ENCODE assay signal across 8 mouse cellular contexts in the genomic region with DNA sequence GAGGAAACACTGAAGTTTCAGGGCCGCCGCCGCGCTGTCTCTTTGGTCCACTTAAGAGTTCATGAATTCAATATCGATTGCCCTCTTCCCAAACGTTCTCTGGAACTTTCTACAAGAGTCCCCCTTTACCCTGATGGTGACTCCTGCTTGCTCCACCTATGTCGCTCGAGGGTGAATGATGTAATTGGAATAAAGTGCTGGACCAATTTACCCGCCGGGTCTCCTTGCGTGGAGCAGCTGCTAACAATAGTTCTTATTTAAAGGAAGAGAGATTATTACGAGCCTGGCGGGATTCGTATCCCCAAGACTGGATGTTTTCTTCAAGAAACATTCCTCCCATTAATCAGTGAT. TPM values are rescaled to one million over a fixed set of nuclear protein-coding genes. Genes with fewer than 3 reads are reported as not detected.
A peak's percentile ranks its signal among the peaks of the same experiment; 100 is the strongest.
DNase-seq lines count a peak whose midpoint lies in the region; ATAC-seq and TF ChIP-seq lines count a peak whose summit lies in the region.

A gene (minus strand): TSS at position 135 of the 351 bp plus-strand sequence.

- peak within 1 kb of the TSS; percentile 57 for H3K4me2 ChIP-seq in lung, postnatal 0 days (replicated peaks; ENCODE audit: low read depth, low read length)
- peak within 1 kb of the TSS; percentile 60 for H3K4me2 ChIP-seq in embryonic facial prominence, embryonic 15.5 days (replicated peaks)
- peak within 1 kb of the TSS; percentile 60 for H3K4me2 ChIP-seq in heart, postnatal 0 days (ENCODE audit: low read depth, low read length)
- peak within 1 kb of the TSS; percentile 77 for H3K4me2 ChIP-seq in neural tube, embryonic 15.5 days

- H3K9me3 ChIP-seq in lung, postnatal 0 days (ENCODE audit: low read length), result no peaks in the 10 kb centered on the region
- H3K9me3 ChIP-seq in embryonic facial prominence, embryonic 15.5 days (replicated peaks), result no peaks in the 10 kb centered on the region
- H3K9me3 ChIP-seq in heart, postnatal 0 days (replicated peaks; ENCODE audit: control insufficient read depth, low read length), result no peaks in the 10 kb centered on the region
- no peaks in the 10 kb centered on the region for H3K9me3 ChIP-seq in limb, embryonic 10.5 days (replicated peaks)
- H3K9me3 ChIP-seq in neural tube, embryonic 15.5 days (replicated peaks), result no peaks in the 10 kb centered on the region

- peak within 1 kb of the TSS; percentile 100 for H3K9ac ChIP-seq in lung, postnatal 0 days (replicated peaks; ENCODE audit: low read depth)
- H3K9ac ChIP-seq in embryonic facial prominence, embryonic 15.5 days, result peak within 1 kb of the TSS; percentile 100
- peak within 1 kb of the TSS; percentile 100 for H3K9ac ChIP-seq in heart, postnatal 0 days (replicated peaks; ENCODE audit: low read depth, low read length)
- H3K9ac ChIP-seq in neural tube, embryonic 15.5 days (replicated peaks), result peak within 1 kb of the TSS; percentile 80

- peak within 1 kb of the TSS; percentile 93 for H3K4me3 ChIP-seq in lung, postnatal 0 days (ENCODE audit: low read depth, low read length)
- peak within 1 kb of the TSS; percentile 95 for H3K4me3 ChIP-seq in embryonic facial prominence, embryonic 15.5 days (replicated peaks)
- peak within 1 kb of the TSS; percentile 96 for H3K4me3 ChIP-seq in heart, postnatal 0 days (ENCODE audit: low read depth, low read length)
- peak within 1 kb of the TSS; percentile 91 for H3K4me3 ChIP-seq in limb, embryonic 10.5 days
- peak within 1 kb of the TSS; percentile 99 for H3K4me3 ChIP-seq in neural tube, embryonic 15.5 days (replicated peaks)

- H3K27ac ChIP-seq in lung, postnatal 0 days (ENCODE audit: low read length), result peak within 1 kb of the TSS; percentile 100
- H3K27ac ChIP-seq in embryonic facial prominence, embryonic 15.5 days (replicated peaks), result peak within 1 kb of the TSS; percentile 100
- peak within 1 kb of the TSS; percentile 100 for H3K27ac ChIP-seq in heart, postnatal 0 days (ENCODE audit: low read depth)
- peak within 1 kb of the TSS; percentile 100 for H3K27ac ChIP-seq in limb, embryonic 10.5 days
- H3K27ac ChIP-seq in neural tube, embryonic 15.5 days (replicated peaks), result peak within 1 kb of the TSS; percentile 98

- no peak for DNase-seq in lung, postnatal 0 days (ENCODE audit: low spot score)
- DNase-seq in lung, adult 18-20 months, result no peak
- DNase-seq in heart, postnatal 0 days (ENCODE audit: low spot score), result no peak
- no peak for DNase-seq in limb, embryonic 10.5 days (ENCODE audit: low spot score)
- DNase-seq in urinary bladder, postnatal 4 days (ENCODE audit: low spot score in 2 of 2), result no peak
- DNase-seq in thymus, postnatal 4 days, result no peak

- H3K36me3 ChIP-seq in lung, postnatal 0 days (ENCODE audit: insufficient read depth, low read length), result no peaks in the 10 kb centered on the region
- H3K36me3 ChIP-seq in embryonic facial prominence, embryonic 15.5 days, result no peaks in the 10 kb centered on the region
- no peaks in the 10 kb centered on the region for H3K36me3 ChIP-seq in heart, postnatal 0 days (replicated peaks; ENCODE audit: control insufficient read depth, insufficient read depth, low read length)
- H3K36me3 ChIP-seq in limb, embryonic 10.5 days, result peaks cover 8% of the 10 kb centered on the region; the same call in 1 of the 2 replicates
- H3K36me3 ChIP-seq in neural tube, embryonic 15.5 days, result no peaks in the 10 kb centered on the region

- ATAC-seq in lung, postnatal 0 days, result peak; percentile 48
- peak; percentile 16; the same call in 1 of the 2 replicates for ATAC-seq in embryonic facial prominence, embryonic 15.5 days (ENCODE audit: insufficient number of reproducible peaks, low FRiP score, low TSS enrichment, low read depth)
- peak; percentile 30 for ATAC-seq in heart, postnatal 0 days (ENCODE audit: insufficient read depth, low read depth)
- ATAC-seq in neural tube, embryonic 15.5 days (ENCODE audit: low FRiP score), result peak; percentile 36; the same call in 1 of the 2 replicates

- no peak for TF ChIP-seq CTCF in lung, postnatal 0 days (IDR thresholded peaks at IDR 0.05)
- TF ChIP-seq CTCF in heart, postnatal 0 days (IDR thresholded peaks at IDR 0.05; ENCODE audit: low read depth), result no peak

- 1% methylated on average over 14 of the region's 14 CpGs for WGBS in lung, postnatal 0 days
- WGBS in embryonic facial prominence, embryonic 15.5 days, result under 1% methylated on average over 14 of the region's 14 CpGs
- WGBS in heart, postnatal 0 days, result 1% methylated on average over 14 of the region's 14 CpGs
- 11% methylated on average over 14 of the region's 14 CpGs for WGBS in limb, embryonic 10.5 days
- 10% methylated on average over 14 of the region's 14 CpGs for WGBS in neural tube, embryonic 15.5 days

- H3K4me1 ChIP-seq in lung, postnatal 0 days (ENCODE audit: insufficient read depth, low read depth, low read length), result peaks cover 8% of the 10 kb centered on the region; the same call in 1 of the 2 replicates
- H3K4me1 ChIP-seq in embryonic facial prominence, embryonic 15.5 days, result peaks cover 30% of the 10 kb centered on the region
- peaks cover 32% of the 10 kb centered on the region; the same call in 1 of the 2 replicates for H3K4me1 ChIP-seq in heart, postnatal 0 days (ENCODE audit: control insufficient read depth, insufficient read depth)
- peaks cover 34% of the 10 kb centered on the region for H3K4me1 ChIP-seq in limb, embryonic 10.5 days
- peaks cover 26% of the 10 kb centered on the region for H3K4me1 ChIP-seq in neural tube, embryonic 15.5 days

- H3K27me3 ChIP-seq in lung, postnatal 0 days (replicated peaks; ENCODE audit: insufficient read depth, low read length), result no peaks in the 10 kb centered on the region
- H3K27me3 ChIP-seq in embryonic facial prominence, embryonic 15.5 days, result no peaks in the 10 kb centered on the region
- H3K27me3 ChIP-seq in heart, postnatal 0 days (ENCODE audit: control insufficient read depth, insufficient read depth, low read length), result no peaks in the 10 kb centered on the region
- H3K27me3 ChIP-seq in limb, embryonic 10.5 days (ENCODE audit: low read depth, poor library complexity, severe bottlenecking), result no peaks in the 10 kb centered on the region
- H3K27me3 ChIP-seq in neural tube, embryonic 15.5 days (replicated peaks), result no peaks in the 10 kb centered on the region

- no peak for TF ChIP-seq EP300 in lung, postnatal 0 days (IDR thresholded peaks at IDR 0.05)
- TF ChIP-seq EP300 in heart, postnatal 0 days (IDR thresholded peaks at IDR 0.05; ENCODE audit: low read depth), result no peak

RNA-seq across cellular contexts. Expression of the gene that starts here (rescaled TPM):
- polyA plus RNA-seq in lung, postnatal 0 days (2015; fragmentation: Nextera tagmentation; extraction: Ambion mirVana), result 1,283 and 1,300 TPM in 2 replicates
- 665 and 690 TPM in 2 replicates for polyA plus RNA-seq in embryonic facial prominence, embryonic 15.5 days (2015; fragmentation: Nextera tagmentation; extraction: Ambion mirVana)
- total RNA-seq in heart, postnatal 0 days (2014; rRNA removed; ENCODE audit: low replicate concordance), result 429 and 487 TPM in 2 replicates
- polyA plus RNA-seq in heart, postnatal 0 days (2015; fragmentation: Nextera tagmentation; extraction: Ambion mirVana), result 773 and 817 TPM in 2 replicates
- polyA plus RNA-seq in limb, embryonic 10.5 days (2016; fragmentation: Nextera tagmentation; extraction: Ambion mirVana), result 478 and 483 TPM in 2 replicates
- 103 and 187 TPM in 2 replicates for polyA plus RNA-seq in neural tube, embryonic 15.5 days (2015; fragmentation: Nextera tagmentation; extraction: Ambion mirVana)
